Mouse (Mus musculus): ENCODE data around the gene Ly6g6c. TPM values are rescaled to one million over a fixed set of nuclear protein-coding genes. Genes with fewer than 3 reads are reported as not detected.

The Ly6g6c gene
- polyA plus RNA-seq, 1 experiment from 2014 or later: 131 TPM

GRCm38 (mm10) chr17:35058911-35059892 lies 6.0 kb upstream of the Ly6g6c start, which contains the start of gene Ddah2:
Gene Ddah2, plus strand, starts transcription at chr17:35059035.
- H3K4me3 ChIP-seq (replicated peaks): peak within 1 kb of the TSS; percentile 74
- peak; percentile 93 for ATAC-seq (ENCODE audit: insufficient number of reproducible peaks, low FRiP score, low TSS enrichment, low read depth)
- H3K36me3 ChIP-seq: peaks cover 54% of the 10 kb centered on the region
- peak within 1 kb of the TSS; percentile 79 for H3K4me2 ChIP-seq (replicated peaks)
- peak within 1 kb of the TSS; percentile 95 for H3K27ac ChIP-seq (replicated peaks)
- H3K9me3 ChIP-seq (replicated peaks): no peaks in the 10 kb centered on the region
- 0 out of 2 replicates have a peak, but pooled peaks cover 6% of the 10 kb centered on the region for H3K27me3 ChIP-seq
- H3K9ac ChIP-seq: peak within 1 kb of the TSS; percentile 81
- WGBS: 0% methylated on average over 57 of the region's 57 CpGs
- peaks cover 31% of the 10 kb centered on the region for H3K4me1 ChIP-seq

- WGBS: 20% methylated on average over 14 of the region's 14 CpGs
- no peak for ATAC-seq (ENCODE audit: insufficient number of reproducible peaks, low FRiP score, low TSS enrichment, low read depth)
- H3K36me3 ChIP-seq: peaks cover 48% of the 10 kb centered on the region
Observed at GRCm38 (mm10) chr17:35060071-35060470, 5.1 kb upstream of the Ly6g6c start.

GRCm38 (mm10) chr17:35060737-35061297 lies 4.4 kb upstream of the Ly6g6c start:
- Histone ChIP-seq H3K9ac (peak overlapping the region; percentile 81; the same call in 1 of the 2 replicates), H3K36me3 (peaks cover 41% of the 10 kb centered on the region), H3K4me3 (replicated peaks) (peak overlapping the region; percentile 74), H3K4me1 (peaks cover 46% of the 10 kb centered on the region), H3K27me3 (peaks cover 12% of the 10 kb centered on the region; the same call in 1 of the 2 replicates), H3K27ac (replicated peaks) (0 out of 2 replicates have a peak overlapping the region, but pooled peaks have one; percentile 95), H3K9me3 (replicated peaks) (no peaks in the 10 kb centered on the region), H3K4me2 (replicated peaks) (peak overlapping the region; percentile 79)
- 56% methylated on average over 22 of the region's 22 CpGs for WGBS
- no peak for ATAC-seq (ENCODE audit: insufficient number of reproducible peaks, low FRiP score, low TSS enrichment, low read depth)

More at GRCm38 (mm10) chr17:35060071-35060470, 5.1 kb upstream of the Ly6g6c start:
- Histone ChIP-seq H3K4me1 (peaks cover 39% of the 10 kb centered on the region), H3K4me2 (replicated peaks) (peak overlapping the region; percentile 79), H3K4me3 (replicated peaks) (peak overlapping the region; percentile 74), H3K9me3 (replicated peaks) (no peaks in the 10 kb centered on the region), H3K27me3 (peaks cover 7% of the 10 kb centered on the region; the same call in 1 of the 2 replicates), H3K9ac (peak overlapping the region; percentile 81), H3K27ac (replicated peaks) (peak overlapping the region; percentile 95; the same call in 1 of the 2 replicates)

GRCm38 (mm10) chr17:35061299-35061698 lies 3.9 kb upstream of the Ly6g6c start:
- Histone ChIP-seq H3K36me3 (peaks cover 36% of the 10 kb centered on the region), H3K9ac (no peak overlapping the region), H3K9me3 (replicated peaks) (no peaks in the 10 kb centered on the region), H3K27me3 (peaks cover 15% of the 10 kb centered on the region; the same call in 1 of the 2 replicates), H3K4me2 (replicated peaks) (peak overlapping the region; percentile 79; the same call in 1 of the 2 replicates), H3K27ac (replicated peaks) (0 out of 2 replicates have a peak overlapping the region, but pooled peaks have one; percentile 17), H3K4me3 (replicated peaks) (no peak overlapping the region), H3K4me1 (peaks cover 46% of the 10 kb centered on the region)
- WGBS: 71% methylated on average over 8 of the region's 8 CpGs
- ATAC-seq (ENCODE audit: insufficient number of reproducible peaks, low FRiP score, low TSS enrichment, low read depth): no peak

- H3K4me3 ChIP-seq (replicated peaks): no peak overlapping the region
- 94% methylated on average over 3 of the region's 3 CpGs for WGBS
- 0 out of 2 replicates have a peak overlapping the region, but pooled peaks have one; percentile 68 for H3K27ac ChIP-seq (replicated peaks)
- H3K36me3 ChIP-seq: peaks cover 27% of the 10 kb centered on the region
- no peaks in the 10 kb centered on the region for H3K9me3 ChIP-seq (replicated peaks)
- peaks cover 42% of the 10 kb centered on the region for H3K4me1 ChIP-seq
- no peak overlapping the region for H3K4me2 ChIP-seq (replicated peaks)
- H3K9ac ChIP-seq: no peak overlapping the region
- H3K27me3 ChIP-seq: peaks cover 22% of the 10 kb centered on the region; the same call in 1 of the 2 replicates
- no peak for ATAC-seq (ENCODE audit: insufficient number of reproducible peaks, low FRiP score, low TSS enrichment, low read depth)
Observed at GRCm38 (mm10) chr17:35063466-35063865, 1.7 kb upstream of the Ly6g6c start.

- H3K4me3 ChIP-seq (replicated peaks): peak overlapping the region; percentile 41
- H3K27me3 ChIP-seq: peaks cover 22% of the 10 kb centered on the region; the same call in 1 of the 2 replicates
- no peaks in the 10 kb centered on the region for H3K9me3 ChIP-seq (replicated peaks)
- H3K27ac ChIP-seq (replicated peaks): peak overlapping the region; percentile 68
- peaks cover 27% of the 10 kb centered on the region for H3K36me3 ChIP-seq
- H3K4me1 ChIP-seq: peaks cover 37% of the 10 kb centered on the region
- no peak overlapping the region for H3K9ac ChIP-seq
- no peak for ATAC-seq (ENCODE audit: insufficient number of reproducible peaks, low FRiP score, low TSS enrichment, low read depth)
- peak overlapping the region; percentile 54 for H3K4me2 ChIP-seq (replicated peaks)
- WGBS: 28% methylated on average over 10 of the region's 10 CpGs
Observed at GRCm38 (mm10) chr17:35064378-35064877, 760 bp upstream of the Ly6g6c start.

GRCm38 (mm10) chr17:35066084-35066483 lies 896 bp downstream of the Ly6g6c start, which contains the start of gene Mpig6b:
Gene Mpig6b, minus strand, starts transcription at chr17:35066184.
- no peaks in the 10 kb centered on the region for H3K9me3 ChIP-seq (replicated peaks)
- H3K4me2 ChIP-seq (replicated peaks): peak within 1 kb of the TSS; percentile 54
- H3K4me3 ChIP-seq (replicated peaks): peak within 1 kb of the TSS; percentile 41
- peaks cover 27% of the 10 kb centered on the region for H3K4me1 ChIP-seq
- peaks cover 19% of the 10 kb centered on the region for H3K36me3 ChIP-seq
- 0 out of 2 replicates have a peak within 1 kb of the TSS, but pooled peaks have one; percentile 26 for H3K9ac ChIP-seq
- WGBS: 52% methylated on average over 10 of the region's 10 CpGs
- H3K27ac ChIP-seq (replicated peaks): peak within 1 kb of the TSS; percentile 80
- H3K27me3 ChIP-seq: peaks cover 22% of the 10 kb centered on the region; the same call in 1 of the 2 replicates
- no peak for ATAC-seq (ENCODE audit: insufficient number of reproducible peaks, low FRiP score, low TSS enrichment, low read depth)

- Histone ChIP-seq H3K27me3 (peaks cover 22% of the 10 kb centered on the region; the same call in 1 of the 2 replicates), H3K9me3 (replicated peaks) (no peaks in the 10 kb centered on the region), H3K4me2 (replicated peaks) (no peak overlapping the region), H3K36me3 (no peaks in the 10 kb centered on the region), H3K9ac (no peak overlapping the region), H3K27ac (replicated peaks) (peak overlapping the region; percentile 51; the same call in 1 of the 2 replicates), H3K4me1 (peaks cover 24% of the 10 kb centered on the region), H3K4me3 (replicated peaks) (0 out of 2 replicates have a peak overlapping the region, but pooled peaks have one; percentile 6)
- 68% methylated on average over 17 of the region's 17 CpGs for WGBS
- ATAC-seq (ENCODE audit: insufficient number of reproducible peaks, low FRiP score, low TSS enrichment, low read depth): no peak
Observed at GRCm38 (mm10) chr17:35068213-35068914, 3.2 kb downstream of the Ly6g6c start.

GRCm38 (mm10) chr17:35070556-35071229 lies 5.5 kb downstream of the Ly6g6c start:
- WGBS: 42% methylated on average over 6 of the region's 6 CpGs
- Histone ChIP-seq H3K9ac (no peak overlapping the region), H3K9me3 (replicated peaks) (no peaks in the 10 kb centered on the region), H3K4me1 (peaks cover 16% of the 10 kb centered on the region), H3K4me2 (replicated peaks) (no peak overlapping the region), H3K27ac (replicated peaks) (peak overlapping the region; percentile 44; the same call in 1 of the 2 replicates), H3K27me3 (peaks cover 10% of the 10 kb centered on the region; the same call in 1 of the 2 replicates), H3K36me3 (no peaks in the 10 kb centered on the region), H3K4me3 (replicated peaks) (no peak overlapping the region)
- ATAC-seq (ENCODE audit: insufficient number of reproducible peaks, low FRiP score, low TSS enrichment, low read depth): no peak

GRCm38 (mm10) chr17:35071454-35071853 lies 6.3 kb downstream of the Ly6g6c start:
- no peaks in the 10 kb centered on the region for H3K36me3 ChIP-seq
- peaks cover 6% of the 10 kb centered on the region; the same call in 1 of the 2 replicates for H3K27me3 ChIP-seq
- ATAC-seq (ENCODE audit: insufficient number of reproducible peaks, low FRiP score, low TSS enrichment, low read depth): no peak
- H3K4me1 ChIP-seq: peaks cover 18% of the 10 kb centered on the region
- H3K9ac ChIP-seq: no peak overlapping the region
- no peaks in the 10 kb centered on the region for H3K9me3 ChIP-seq (replicated peaks)
- no peak overlapping the region for H3K4me2 ChIP-seq (replicated peaks)
- no peak overlapping the region for H3K27ac ChIP-seq (replicated peaks)
- WGBS: 74% methylated on average over 9 of the region's 9 CpGs
- no peak overlapping the region for H3K4me3 ChIP-seq (replicated peaks)

Data from embryonic facial prominence, embryonic 15.5 days (tissue).